Mouse (Mus musculus) erythroblast, embryonic 14.5 days (primary cell): ENCODE results near the gene Olfr1375.

ENCODE experiments used
- GATA1 ChIP-seq: IDR thresholded peaks from 2 replicates; pipeline ENCODE4 v1.6.1; 2012; ENCODE audit warnings: low read length, inconsistent platforms, mixed read lengths
- TAL1 ChIP-seq: IDR thresholded peaks from 3 replicates; pipeline ENCODE4 v1.6.1; 2012; ENCODE audit warnings: low read length, inconsistent platforms, mixed read lengths

DNA sequence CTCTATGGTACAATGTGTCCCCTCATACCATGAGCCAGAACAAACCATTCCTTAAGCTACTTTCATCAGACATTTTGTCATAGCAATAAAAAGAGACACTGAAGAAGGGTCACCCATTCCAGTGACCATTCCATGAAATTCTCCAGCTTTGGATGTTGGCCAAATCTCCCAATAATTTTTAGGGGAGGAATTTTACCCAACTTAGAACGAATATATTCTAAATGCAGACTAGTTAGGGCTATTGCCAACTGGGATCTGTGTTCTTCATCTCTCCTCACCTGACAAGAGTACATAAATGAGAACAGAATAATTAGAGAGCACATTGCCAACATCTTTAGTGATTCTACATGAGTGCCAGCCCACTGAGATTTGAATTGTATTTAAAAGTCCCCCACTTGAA is 34.0 kb upstream of the Olfr1375 start, which contains the start of gene Olfr54:
- TF ChIP-seq GATA1 (no peak), TAL1 (no peak)
